Mouse (Mus musculus): ENCODE measurements around the gene Tmem26. TPM values are rescaled to one million over a fixed set of nuclear protein-coding genes. Genes with fewer than 3 reads are reported as not detected.
"Not testable (repeated sequence)": the region's sequence is repeated elsewhere in the genome, so short reads cannot be mapped to it uniquely, and the experiment has no call there.

The Tmem26 gene
- 1.4 and 1.7 TPM in 2 replicates for polyA plus RNA-seq (2012; rRNA removed)

GRCm38 (mm10) chr10:68723568-68724360, at the start of gene Tmem26:
TSS of gene Tmem26 (plus strand) at chr10:68723646.
- no peak for DNase-seq (ENCODE audit: low spot score)

GRCm38 (mm10) chr10:68678678-68679077, 44.8 kb upstream of the Tmem26 start:
- no peak for DNase-seq (ENCODE audit: low spot score)

DNA sequence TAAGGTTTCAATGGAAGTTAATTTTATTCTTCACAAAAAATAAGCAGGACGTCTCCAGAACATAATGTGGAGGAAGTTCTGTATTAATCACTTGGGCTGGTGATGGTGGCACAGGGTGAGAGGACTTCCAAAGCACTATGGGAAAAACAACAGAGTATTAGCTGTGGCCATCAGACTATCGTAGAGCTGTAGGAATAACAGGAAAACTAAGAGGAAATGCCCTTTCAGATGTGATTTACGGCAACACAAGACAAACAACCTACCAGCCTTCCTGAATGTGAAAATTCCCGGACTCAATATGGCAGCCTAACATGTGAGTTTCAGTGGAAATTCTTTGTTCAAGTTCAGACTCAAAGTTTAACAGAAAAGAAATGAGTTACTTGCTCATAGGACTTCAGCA, 42.2 kb upstream of the Tmem26 start:
- no peak for DNase-seq (ENCODE audit: low spot score)

DNA sequence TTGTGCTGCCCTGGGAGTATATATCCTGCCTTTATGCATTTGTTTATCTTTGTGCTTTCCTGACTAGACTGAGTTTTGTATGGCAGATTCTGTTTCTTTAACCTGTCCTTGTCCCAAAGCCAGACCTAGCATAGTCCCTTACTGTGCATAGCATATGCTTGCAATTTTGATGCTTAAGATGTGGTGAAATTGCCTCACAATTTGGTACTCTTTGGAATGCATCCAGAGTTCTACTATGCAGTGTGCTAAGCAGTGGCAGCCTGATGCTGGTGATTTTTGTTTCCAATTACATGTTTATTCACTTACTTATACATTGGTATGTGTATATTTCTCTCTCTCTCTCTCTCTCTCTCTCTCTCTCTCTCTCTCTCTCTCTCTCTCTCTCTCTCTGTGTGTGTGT, 37.9 kb upstream of the Tmem26 start:
- DNase-seq (ENCODE audit: low spot score): no peak

GRCm38 (mm10) chr10:68691116-68691515, 32.3 kb upstream of the Tmem26 start:
- DNase-seq (ENCODE audit: low spot score): no peak

GRCm38 (mm10) chr10:68692401-68692800, 31.0 kb upstream of the Tmem26 start:
- no peak for DNase-seq (ENCODE audit: low spot score)

GRCm38 (mm10) chr10:68695760-68696336, 27.6 kb upstream of the Tmem26 start:
- DNase-seq (ENCODE audit: low spot score): no peak

DNA sequence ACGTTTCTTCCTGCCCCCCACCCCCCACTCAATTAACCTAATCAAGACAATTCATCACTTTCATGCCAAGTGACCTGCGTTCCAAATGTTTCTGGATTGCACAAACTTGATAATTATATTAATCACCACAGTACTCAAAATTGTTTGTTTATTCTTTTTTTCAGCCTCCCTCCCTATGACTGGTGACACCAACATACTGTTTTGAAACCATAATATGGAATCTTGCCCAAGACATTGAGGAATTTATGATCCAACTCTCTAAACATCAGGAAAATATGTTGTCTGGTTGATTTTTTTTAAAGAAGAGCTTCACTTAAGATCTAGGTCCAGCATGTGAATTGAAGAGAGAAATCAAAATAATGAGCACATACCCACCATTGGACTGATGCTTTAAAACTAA, 19.2 kb upstream of the Tmem26 start:
- no peak for DNase-seq (ENCODE audit: low spot score)

- no peak for DNase-seq (ENCODE audit: low spot score)
These were observed 17.9 kb upstream of the Tmem26 start for GRCm38 (mm10) chr10:68705471-68706036.

DNA sequence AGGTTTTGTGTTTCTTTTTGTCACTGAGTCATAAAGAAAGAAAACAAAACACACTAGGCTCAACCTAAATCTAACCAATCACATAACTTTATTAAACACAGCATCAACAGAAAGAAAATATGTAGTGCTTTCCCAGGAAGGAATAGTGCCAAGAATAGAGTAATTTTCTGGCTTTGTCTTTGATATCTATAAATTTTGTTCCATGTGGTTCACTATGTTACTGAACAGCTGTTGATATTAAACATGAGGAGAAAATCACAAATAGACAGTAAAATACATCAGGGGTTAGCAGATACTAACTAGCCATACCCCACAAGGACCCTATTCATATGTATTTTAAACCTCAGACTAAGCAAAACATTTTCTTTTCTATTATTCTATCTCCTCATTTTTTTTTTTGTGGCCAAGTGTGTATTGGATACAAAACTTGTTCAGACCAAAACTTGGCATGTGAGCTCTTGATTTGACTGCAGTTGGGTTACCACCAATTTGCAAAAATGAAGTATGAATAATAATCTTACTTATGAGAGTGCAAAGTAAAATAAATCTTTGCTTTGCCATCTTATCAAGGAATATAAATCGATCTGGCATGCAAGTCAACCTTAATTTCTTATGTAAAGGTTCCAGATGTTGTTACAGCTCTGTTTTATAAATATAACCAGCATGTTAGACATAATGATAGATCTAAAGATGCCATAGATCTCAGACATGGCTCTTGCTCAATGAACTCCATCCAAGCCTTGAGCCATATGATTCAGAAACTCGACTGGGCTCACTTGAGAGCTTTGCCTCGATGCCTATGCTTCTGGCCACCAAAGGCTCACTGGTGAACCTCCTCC, 16.2 kb upstream of the Tmem26 start:
- DNase-seq (ENCODE audit: low spot score): no peak

DNA sequence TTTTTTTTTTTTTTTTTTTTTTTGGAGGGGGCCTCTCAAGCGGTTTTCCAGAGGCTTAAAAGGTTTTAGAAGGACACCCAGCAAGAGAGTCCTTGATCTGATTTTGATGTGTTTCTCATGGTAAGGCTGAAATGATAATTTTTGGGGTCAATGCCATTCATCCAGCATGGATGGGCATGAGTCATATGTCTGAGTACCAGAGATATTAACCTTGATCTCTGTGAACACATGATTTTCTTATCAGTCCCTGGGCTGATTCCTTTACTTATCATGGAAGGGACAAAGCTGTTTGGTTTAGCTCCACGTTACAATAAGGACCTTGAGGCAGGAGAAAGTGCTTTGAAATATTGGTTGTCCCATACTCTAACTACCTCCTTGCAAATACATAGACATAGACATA, 10.5 kb upstream of the Tmem26 start:
- no peak for DNase-seq (ENCODE audit: low spot score)

DNA sequence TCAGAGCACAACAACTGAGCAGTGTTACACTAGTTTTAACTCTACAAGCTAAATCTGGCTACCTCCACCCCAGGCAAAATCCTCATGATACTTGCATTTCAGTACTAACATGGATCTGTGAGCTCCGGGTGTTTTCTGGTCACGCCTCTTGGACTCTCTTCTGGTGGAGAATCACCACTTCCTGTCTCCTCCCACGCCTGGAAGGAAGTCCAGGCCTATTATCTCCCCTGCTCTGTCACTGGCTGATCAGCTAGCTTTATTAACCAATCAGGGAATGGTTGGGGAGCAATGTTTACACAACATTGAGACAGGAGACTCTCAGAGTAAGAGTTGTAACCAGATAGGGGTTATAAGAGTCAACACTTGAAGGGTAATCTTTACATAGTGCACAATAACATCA, 9.1 kb upstream of the Tmem26 start:
- DNase-seq (ENCODE audit: low spot score): no peak

DNA sequence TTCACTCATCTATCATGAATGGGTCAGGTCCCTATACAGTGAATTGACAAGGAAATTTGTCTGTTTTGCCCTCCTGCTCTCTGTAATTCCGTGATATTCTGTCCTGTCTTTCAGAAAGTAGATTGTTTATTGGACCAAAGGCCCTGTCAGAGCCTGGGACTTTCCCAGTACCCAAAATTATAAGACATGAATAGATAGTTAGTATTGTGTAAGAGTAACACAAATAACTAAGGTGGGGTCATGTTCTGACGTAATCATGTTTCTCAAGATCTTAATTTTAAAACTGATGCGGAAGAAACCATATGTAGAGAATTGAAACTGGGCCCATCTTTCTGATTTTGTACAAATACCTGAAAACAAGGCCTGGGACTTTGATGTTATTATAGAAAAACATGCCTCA, 8.1 kb upstream of the Tmem26 start:
- DNase-seq (ENCODE audit: low spot score): no peak

DNA sequence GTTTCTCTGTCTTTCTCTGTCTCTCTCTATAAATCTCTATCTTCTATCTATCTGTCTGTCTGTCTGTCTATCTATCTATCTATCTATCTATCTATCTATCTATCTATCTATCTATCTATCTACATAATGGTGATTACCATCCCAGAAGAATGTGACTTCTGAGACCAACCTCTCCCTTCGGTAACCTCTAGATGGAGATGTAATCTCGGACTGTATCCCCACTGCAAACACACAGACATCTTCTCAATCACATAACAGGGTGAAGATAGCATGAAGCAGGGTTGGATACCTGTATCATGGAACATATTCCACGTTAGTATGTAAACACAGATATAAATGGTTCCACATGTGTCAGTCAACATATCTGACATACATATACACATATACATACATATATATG, 5.1 kb upstream of the Tmem26 start:
- DNase-seq (ENCODE audit: low spot score): no peak

- DNase-seq (ENCODE audit: low spot score): no peak
These were observed 2.5 kb upstream of the Tmem26 start for GRCm38 (mm10) chr10:68720887-68721400.

DNA sequence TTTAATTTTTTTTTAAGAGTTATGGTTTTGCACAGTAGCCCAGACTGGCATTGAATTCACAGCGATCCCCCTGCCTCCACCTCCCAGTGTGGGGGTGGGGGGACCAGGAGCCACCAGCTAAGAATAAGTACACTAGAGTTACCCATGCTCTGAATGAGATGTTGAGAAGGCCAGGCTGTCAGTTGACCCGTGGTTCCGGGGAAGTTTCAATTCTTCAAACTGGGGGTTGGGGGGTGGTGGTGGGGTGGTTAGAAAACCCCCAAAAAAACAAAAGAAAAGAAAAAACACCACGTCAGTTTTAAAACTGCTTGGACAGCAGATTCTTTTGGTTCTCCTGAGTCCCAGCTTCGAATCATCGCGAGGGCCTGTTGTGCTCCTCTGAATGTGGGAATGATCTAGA, 431 bp upstream of the Tmem26 start:
- no peak for DNase-seq (ENCODE audit: low spot score)

- DNase-seq (ENCODE audit: low spot score): no peak
These were observed 895 bp downstream of the Tmem26 start for GRCm38 (mm10) chr10:68724361-68724720.

DNA sequence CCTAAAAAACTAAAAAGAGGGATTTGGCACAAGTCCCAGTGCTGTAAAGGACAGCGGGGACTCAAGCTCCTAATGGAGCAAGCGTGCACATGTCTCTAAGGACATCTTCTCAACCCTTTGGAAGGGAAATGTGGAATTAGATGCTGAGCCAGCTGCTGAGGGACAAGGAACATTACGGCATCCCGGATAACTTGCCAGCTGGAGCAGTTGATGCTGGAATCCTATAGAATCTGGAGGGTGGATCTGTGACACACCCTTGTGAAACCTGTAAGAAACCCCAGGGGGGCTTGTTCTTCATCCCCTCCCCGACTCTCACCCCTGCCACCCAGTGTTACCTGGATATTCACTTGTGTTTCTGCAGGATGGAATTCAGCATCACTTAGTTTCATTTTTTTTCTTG, 4.0 kb downstream of the Tmem26 start:
- no peak for DNase-seq (ENCODE audit: low spot score)

DNA sequence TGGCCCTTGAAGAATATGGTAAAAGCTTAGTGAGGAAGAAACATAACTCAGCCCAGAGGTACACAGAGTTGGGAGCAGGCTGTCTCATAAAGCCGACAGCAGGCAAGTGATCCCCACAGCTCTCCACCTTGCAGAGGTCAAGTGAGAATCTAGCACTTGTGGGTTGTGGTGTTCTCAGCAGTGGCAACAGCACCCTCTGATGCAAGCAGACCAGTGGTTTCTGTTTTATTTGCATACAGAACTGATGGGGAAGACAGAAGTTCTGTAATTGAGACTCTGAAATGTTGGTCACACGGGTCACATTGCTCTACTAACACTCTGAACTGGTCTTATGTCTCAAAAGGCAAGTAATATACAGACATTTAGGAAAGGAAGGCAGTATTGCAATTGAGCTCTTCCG, 12.2 kb downstream of the Tmem26 start:
- no peak for DNase-seq (ENCODE audit: low spot score)

DNA sequence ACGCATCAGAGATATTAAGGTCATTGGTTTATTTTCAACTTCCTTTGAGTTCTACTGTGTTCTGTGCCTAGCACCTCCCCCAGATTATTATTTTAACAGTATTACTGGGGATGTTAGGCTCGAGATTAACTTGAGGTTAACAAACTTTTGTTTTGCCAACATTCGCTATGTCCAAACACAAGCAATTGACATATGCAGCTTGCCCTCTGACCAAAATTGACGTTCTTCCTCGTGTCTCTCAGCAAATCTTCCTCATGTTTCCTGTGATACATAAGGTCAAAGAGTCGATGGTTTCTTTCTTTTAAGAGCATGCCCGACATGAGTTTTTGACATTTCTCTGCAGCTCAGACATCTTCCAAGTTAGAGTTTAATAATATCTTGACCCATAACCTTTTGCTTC, 13.9 kb downstream of the Tmem26 start:
- DNase-seq (ENCODE audit: low spot score): no peak

GRCm38 (mm10) chr10:68738981-68739380, 15.5 kb downstream of the Tmem26 start:
- DNase-seq (ENCODE audit: low spot score): not testable (repeated sequence)

- no peak for DNase-seq (ENCODE audit: low spot score)
These were observed 16.8 kb downstream of the Tmem26 start for GRCm38 (mm10) chr10:68740251-68740650.

Data from urinary bladder, adult 2 months (tissue).